Mouse (Mus musculus): ENCODE results near the gene Vwa5b2.

- no peak for TF ChIP-seq GATA1 (IDR thresholded peaks at IDR 0.05; ENCODE audit: borderline replicate concordance, low read length)
- no peak for TF ChIP-seq FLI1 (IDR thresholded peaks at IDR 0.05; ENCODE audit: low read length)
Measured at GRCm38 (mm10) chr16:20596687-20597441, 7.6 kb downstream of the Vwa5b2 start.
